Mouse (Mus musculus): ENCODE measurements at regions not wholly inside any gene's neighbourhood (a gene's known extent, or its start where the extent isn't known, plus 50 kb on each side); places are given as distances from the start of the nearest gene placed in this dataset.

- peaks cover 40% of the 10 kb centered on the region for H3K4me1 ChIP-seq (ENCODE audit: control insufficient read depth, insufficient read depth, low read length)
- no peak for TF ChIP-seq POLR2A (IDR thresholded peaks at IDR 0.05; ENCODE audit: borderline replicate concordance, extremely low read depth, insufficient read depth, insufficient read length)
- H3K36me3 ChIP-seq (ENCODE audit: control insufficient read depth, insufficient read depth, low read length): no peaks in the 10 kb centered on the region
- 4% methylated on average over 7 of the region's 7 CpGs for WGBS
- no peaks in the 10 kb centered on the region for H3K9me3 ChIP-seq (ENCODE audit: control insufficient read depth, low read length)
- no peaks in the 10 kb centered on the region for H3K27me3 ChIP-seq (ENCODE audit: control insufficient read depth, insufficient read depth, low read length)
- H3K9ac ChIP-seq (ENCODE audit: low read depth, low read length, severe bottlenecking): no peak overlapping the region
- H3K27ac ChIP-seq (replicated peaks; ENCODE audit: low read depth, low read length): peak overlapping the region; percentile 82
- DNase-seq (ENCODE audit: low spot score): peak; percentile 53
- peak; percentile 28; the same call in 1 of the 2 replicates for ATAC-seq (ENCODE audit: low FRiP score, low read depth)
- H3K4me3 ChIP-seq (replicated peaks; ENCODE audit: low read length): no peak overlapping the region
- H3K4me2 ChIP-seq (replicated peaks; ENCODE audit: low read depth, low read length, severe bottlenecking): peak overlapping the region; percentile 36
Observed at GRCm38 (mm10) chr9:41612452-41612795, 450.9 kb upstream of the Ubash3b start.

GRCm38 (mm10) chr9:41611534-41612451 is 450.3 kb upstream of the Ubash3b start:
- Histone ChIP-seq H3K27ac (replicated peaks; ENCODE audit: low read depth, low read length) (peak overlapping the region; percentile 82), H3K4me3 (replicated peaks; ENCODE audit: low read length) (peak overlapping the region; percentile 4; the same call in 1 of the 2 replicates), H3K4me2 (replicated peaks; ENCODE audit: low read depth, low read length, severe bottlenecking) (peak overlapping the region; percentile 36), H3K9ac (ENCODE audit: low read depth, low read length, severe bottlenecking) (no peak overlapping the region), H3K36me3 (ENCODE audit: control insufficient read depth, insufficient read depth, low read length) (no peaks in the 10 kb centered on the region), H3K9me3 (ENCODE audit: control insufficient read depth, low read length) (no peaks in the 10 kb centered on the region), H3K4me1 (ENCODE audit: control insufficient read depth, insufficient read depth, low read length) (peaks cover 40% of the 10 kb centered on the region), H3K27me3 (ENCODE audit: control insufficient read depth, insufficient read depth, low read length) (no peaks in the 10 kb centered on the region)
- WGBS: 16% methylated on average over 11 of the region's 11 CpGs
- DNase-seq (ENCODE audit: low spot score): peak; percentile 88
- peak; percentile 53; the same call in 1 of the 2 replicates for ATAC-seq (ENCODE audit: low FRiP score, low read depth)
- TF ChIP-seq POLR2A (IDR thresholded peaks at IDR 0.05; ENCODE audit: borderline replicate concordance, extremely low read depth, insufficient read depth, insufficient read length): no peak

GRCm38 (mm10) chr9:41610347-41610746 is 448.9 kb upstream of the Ubash3b start:
- WGBS: 43% methylated on average over 4 of the region's 4 CpGs
- H3K4me1 ChIP-seq (ENCODE audit: control insufficient read depth, insufficient read depth, low read length): peaks cover 40% of the 10 kb centered on the region
- no peak for ATAC-seq (ENCODE audit: low FRiP score, low read depth)
- H3K27me3 ChIP-seq (ENCODE audit: control insufficient read depth, insufficient read depth, low read length): no peaks in the 10 kb centered on the region
- H3K27ac ChIP-seq (replicated peaks; ENCODE audit: low read depth, low read length): 0 out of 2 replicates have a peak overlapping the region, but pooled peaks have one; percentile 82
- TF ChIP-seq POLR2A (IDR thresholded peaks at IDR 0.05; ENCODE audit: borderline replicate concordance, extremely low read depth, insufficient read depth, insufficient read length): no peak
- H3K4me2 ChIP-seq (replicated peaks; ENCODE audit: low read depth, low read length, severe bottlenecking): no peak overlapping the region
- no peak overlapping the region for H3K4me3 ChIP-seq (replicated peaks; ENCODE audit: low read length)
- no peak overlapping the region for H3K9ac ChIP-seq (ENCODE audit: low read depth, low read length, severe bottlenecking)
- no peak for DNase-seq (ENCODE audit: low spot score)
- H3K36me3 ChIP-seq (ENCODE audit: control insufficient read depth, insufficient read depth, low read length): no peaks in the 10 kb centered on the region
- H3K9me3 ChIP-seq (ENCODE audit: control insufficient read depth, low read length): no peaks in the 10 kb centered on the region

- WGBS: 96% methylated on average over 1 of the region's 1 CpGs
- Histone ChIP-seq H3K27me3 (ENCODE audit: control insufficient read depth, insufficient read depth, low read length) (no peaks in the 10 kb centered on the region), H3K36me3 (ENCODE audit: control insufficient read depth, insufficient read depth, low read length) (peaks cover 3% of the 10 kb centered on the region; the same call in 1 of the 2 replicates), H3K9ac (ENCODE audit: low read depth, low read length, severe bottlenecking) (no peak overlapping the region), H3K4me1 (ENCODE audit: control insufficient read depth, insufficient read depth, low read length) (peaks cover 8% of the 10 kb centered on the region), H3K9me3 (ENCODE audit: control insufficient read depth, low read length) (no peaks in the 10 kb centered on the region), H3K27ac (replicated peaks; ENCODE audit: low read depth, low read length) (no peak overlapping the region), H3K4me3 (replicated peaks; ENCODE audit: low read length) (no peak overlapping the region), H3K4me2 (replicated peaks; ENCODE audit: low read depth, low read length, severe bottlenecking) (no peak overlapping the region)
- TF ChIP-seq POLR2A (IDR thresholded peaks at IDR 0.05; ENCODE audit: borderline replicate concordance, extremely low read depth, insufficient read depth, insufficient read length): no peak
- ATAC-seq (ENCODE audit: low FRiP score, low read depth) (no peak), DNase-seq (ENCODE audit: low spot score) (no peak)
Observed at GRCm38 (mm10) chr9:41606136-41606535, 444.6 kb upstream of the Ubash3b start.

- TF ChIP-seq POLR2A (IDR thresholded peaks at IDR 0.05; ENCODE audit: borderline replicate concordance, extremely low read depth, insufficient read depth, insufficient read length): no peak
- ATAC-seq (ENCODE audit: low FRiP score, low read depth): no peak
- peaks cover 2% of the 10 kb centered on the region; the same call in 1 of the 2 replicates for H3K4me1 ChIP-seq (ENCODE audit: control insufficient read depth, insufficient read depth, low read length)
Observed at GRCm38 (mm10) chr9:41604916-41605315, 443.4 kb upstream of the Ubash3b start.

More at GRCm38 (mm10) chr9:41604916-41605315, 443.4 kb upstream of the Ubash3b start:
- no peaks in the 10 kb centered on the region for H3K27me3 ChIP-seq (ENCODE audit: control insufficient read depth, insufficient read depth, low read length)
- no peak overlapping the region for H3K9ac ChIP-seq (ENCODE audit: low read depth, low read length, severe bottlenecking)
- H3K4me3 ChIP-seq (replicated peaks; ENCODE audit: low read length): no peak overlapping the region
- no peak overlapping the region for H3K4me2 ChIP-seq (replicated peaks; ENCODE audit: low read depth, low read length, severe bottlenecking)
- H3K9me3 ChIP-seq (ENCODE audit: control insufficient read depth, low read length): no peaks in the 10 kb centered on the region
- peaks cover 3% of the 10 kb centered on the region; the same call in 1 of the 2 replicates for H3K36me3 ChIP-seq (ENCODE audit: control insufficient read depth, insufficient read depth, low read length)
- no peak for DNase-seq (ENCODE audit: low spot score)
- WGBS: 69% methylated on average over 1 of the region's 1 CpGs
- no peak overlapping the region for H3K27ac ChIP-seq (replicated peaks; ENCODE audit: low read depth, low read length)

All from limb, embryonic 14.5 days (tissue).